Mouse (Mus musculus): Measurements from ENCODE around the gene Rin3.
"Not testable (repeated sequence)": the region's sequence is repeated elsewhere in the genome, so short reads cannot be mapped to it uniquely, and the experiment has no call there.

The Rin3 gene

DNA sequence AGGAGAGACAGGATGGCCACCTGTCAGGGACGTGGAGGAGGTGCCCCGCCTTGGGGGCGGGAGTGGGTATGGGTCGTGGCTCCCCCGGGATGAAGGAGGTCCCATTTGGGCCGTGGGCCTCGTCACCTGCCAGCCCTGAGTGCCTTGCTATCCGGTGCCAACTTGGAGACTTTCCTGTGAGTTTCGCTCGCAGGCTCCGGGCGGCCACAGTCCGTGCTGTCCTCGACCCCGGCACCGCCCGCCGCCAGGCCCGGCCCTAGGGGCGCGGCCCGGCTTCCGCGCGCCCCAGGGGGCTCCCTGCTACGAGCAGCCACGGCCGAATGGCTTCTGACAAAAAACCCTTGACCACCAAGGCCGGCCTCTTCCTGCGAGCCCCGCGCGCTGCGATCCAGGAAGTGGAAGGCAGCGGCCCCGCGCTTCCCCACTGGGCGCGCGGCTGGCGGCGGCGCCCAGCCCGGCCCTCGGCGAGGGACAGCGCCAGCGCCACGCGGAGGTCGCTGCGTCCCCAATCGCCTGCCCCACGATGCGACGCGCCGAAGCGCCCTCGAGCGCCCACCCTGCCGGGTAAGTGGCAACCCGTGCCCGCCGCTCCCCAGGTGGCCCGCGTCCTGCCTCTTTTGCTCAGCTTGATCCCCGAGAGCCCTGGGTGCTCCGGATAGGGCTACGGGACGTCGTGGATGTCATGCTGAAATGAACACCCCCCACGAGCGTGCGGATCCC is at the start of gene Rin3:
TSS of gene Rin3 (plus strand) at position 286 of the 720 bp plus-strand sequence.
- no peak for DNase-seq

DNA sequence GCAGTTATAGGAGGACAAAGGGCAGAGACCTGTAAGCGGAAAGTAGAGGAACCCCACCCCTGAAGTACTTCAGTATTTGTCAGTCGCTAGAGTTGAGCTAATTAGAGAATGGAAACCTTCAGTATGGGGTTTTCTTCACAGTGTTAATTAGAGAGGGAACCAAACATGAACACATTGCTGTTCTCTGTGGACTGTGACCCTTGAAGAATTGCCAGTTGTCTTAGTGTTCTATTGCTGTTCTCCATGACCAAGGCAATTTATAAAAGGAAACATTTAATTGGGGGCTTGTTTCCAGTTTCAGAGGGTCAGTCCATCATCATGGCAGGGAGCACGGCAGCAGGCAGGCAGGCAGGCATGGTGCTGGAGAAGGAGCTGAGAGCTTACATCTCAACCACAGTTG is 47.3 kb upstream of the Rin3 start:
- DNase-seq, result no peak

DNA sequence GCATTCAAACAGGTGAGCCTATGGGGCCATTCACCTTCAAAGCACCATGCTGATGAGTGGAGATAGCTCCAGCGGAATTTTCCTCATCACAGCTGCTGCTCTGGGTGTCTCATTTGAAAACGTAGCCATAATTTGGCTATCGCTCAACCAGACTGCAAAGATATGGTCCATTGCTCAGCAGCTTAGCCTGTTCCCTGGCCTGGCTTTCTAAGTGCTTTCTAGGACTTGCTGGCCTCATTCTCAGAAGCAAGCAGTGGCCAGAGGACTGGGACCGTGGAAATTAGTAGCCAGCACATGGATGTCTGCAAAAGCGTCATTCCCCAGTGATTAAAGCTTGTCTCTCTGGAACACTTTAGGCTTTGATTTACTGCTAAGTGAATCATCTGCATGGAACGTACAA is 46.5 kb upstream of the Rin3 start:
- DNase-seq, result no peak

- DNase-seq, result no peak
These were observed 40.6 kb upstream of the Rin3 start for GRCm38 (mm10) chr12:102242076-102242722.

DNA sequence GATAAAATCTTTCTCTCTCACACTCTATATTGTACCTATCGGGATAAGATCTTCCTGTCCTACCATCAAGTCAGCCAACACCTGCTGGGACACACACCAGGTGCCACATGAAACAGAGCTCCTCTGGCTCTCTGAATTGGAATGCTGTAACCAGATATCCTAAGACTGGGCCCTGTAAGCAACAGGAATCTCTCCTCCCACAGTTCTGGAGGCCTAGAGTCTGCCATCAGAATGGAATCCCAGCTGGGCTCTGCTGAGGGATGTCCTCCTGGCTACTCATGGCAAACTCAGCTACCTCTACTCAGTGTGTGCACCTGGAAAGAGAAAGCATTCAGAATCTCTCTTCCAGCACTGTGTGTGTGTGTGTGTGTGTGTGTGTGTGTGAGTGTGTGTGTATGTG is 38.9 kb upstream of the Rin3 start:
- DNase-seq, result no peak

- no peak for DNase-seq
These were observed 36.6 kb upstream of the Rin3 start for GRCm38 (mm10) chr12:102246226-102246625.

DNA sequence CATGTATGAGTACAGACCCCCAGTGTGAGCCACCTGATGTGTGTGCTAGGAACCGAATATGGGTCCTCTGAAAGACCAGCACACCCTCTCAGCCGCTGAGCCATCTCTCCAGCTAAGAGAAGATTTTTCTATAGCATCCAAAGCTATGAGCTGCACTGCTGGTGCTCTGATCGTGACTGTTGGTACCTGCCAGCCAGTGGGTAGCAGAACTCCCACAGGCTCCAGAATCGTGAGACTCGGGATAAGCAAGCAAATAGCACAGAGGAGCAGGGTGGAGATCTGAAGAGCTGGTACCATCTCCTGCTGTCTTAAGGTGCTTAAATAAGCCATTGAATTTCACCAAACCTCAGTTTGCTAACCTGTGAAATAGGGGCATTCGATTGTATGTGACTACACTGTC is 34.7 kb upstream of the Rin3 start:
- DNase-seq, result no peak

- DNase-seq, result no peak
These were observed 32.5 kb upstream of the Rin3 start for GRCm38 (mm10) chr12:102250316-102250715.

- no peak for DNase-seq
These were observed 31.8 kb upstream of the Rin3 start for GRCm38 (mm10) chr12:102251070-102251469.

GRCm38 (mm10) chr12:102251985-102252384 is 30.9 kb upstream of the Rin3 start:
- no peak for DNase-seq

GRCm38 (mm10) chr12:102252525-102252924 is 30.3 kb upstream of the Rin3 start:
- no peak for DNase-seq

GRCm38 (mm10) chr12:102255012-102255411 is 27.8 kb upstream of the Rin3 start:
- DNase-seq, result no peak

GRCm38 (mm10) chr12:102258522-102259112 is 24.2 kb upstream of the Rin3 start:
- DNase-seq, result no peak

DNA sequence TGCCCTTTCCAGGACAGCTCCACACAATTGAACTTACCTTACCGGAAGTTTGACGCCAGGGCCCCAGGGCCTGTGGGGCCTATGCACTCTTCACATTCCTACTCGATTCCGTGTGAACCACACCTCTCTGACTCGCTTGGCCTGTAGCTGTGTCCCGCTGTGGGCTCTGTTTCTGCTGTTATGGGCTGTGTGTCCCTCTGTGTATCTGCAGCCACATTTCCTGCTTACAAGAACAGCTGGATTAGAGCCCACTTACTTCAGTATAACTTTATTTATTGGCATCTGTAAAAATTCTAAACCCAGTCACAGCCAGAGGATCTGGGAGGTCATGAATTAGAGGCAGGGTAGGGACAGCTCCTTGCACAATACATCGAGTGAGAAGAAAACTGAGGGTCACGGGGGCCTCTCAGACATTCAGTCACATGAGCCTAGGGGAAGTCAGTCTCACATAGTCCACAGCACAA is 20.9 kb upstream of the Rin3 start:
- DNase-seq, result no peak

DNA sequence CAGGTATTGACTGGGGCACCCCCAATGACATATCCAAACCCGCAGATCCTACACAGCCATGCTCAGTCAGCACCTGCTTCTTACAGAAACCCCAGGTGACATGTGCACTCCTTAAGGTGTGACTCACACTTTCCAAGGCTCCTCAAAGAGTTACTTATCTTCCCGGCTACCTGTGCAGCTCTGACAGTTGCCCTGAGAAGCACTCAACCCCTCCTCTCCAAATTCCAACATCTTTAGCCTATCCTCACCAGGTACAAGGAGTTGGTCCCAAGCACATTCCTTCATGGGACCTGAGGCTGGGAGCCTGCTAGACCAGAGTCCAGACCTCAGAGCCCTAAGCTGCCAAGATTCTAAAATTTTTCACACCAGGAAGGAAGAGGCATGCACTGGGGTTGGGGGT is 20.0 kb upstream of the Rin3 start:
- no peak for DNase-seq

- DNase-seq, result no peak
These were observed 19.6 kb upstream of the Rin3 start for GRCm38 (mm10) chr12:102263249-102263648.

DNA sequence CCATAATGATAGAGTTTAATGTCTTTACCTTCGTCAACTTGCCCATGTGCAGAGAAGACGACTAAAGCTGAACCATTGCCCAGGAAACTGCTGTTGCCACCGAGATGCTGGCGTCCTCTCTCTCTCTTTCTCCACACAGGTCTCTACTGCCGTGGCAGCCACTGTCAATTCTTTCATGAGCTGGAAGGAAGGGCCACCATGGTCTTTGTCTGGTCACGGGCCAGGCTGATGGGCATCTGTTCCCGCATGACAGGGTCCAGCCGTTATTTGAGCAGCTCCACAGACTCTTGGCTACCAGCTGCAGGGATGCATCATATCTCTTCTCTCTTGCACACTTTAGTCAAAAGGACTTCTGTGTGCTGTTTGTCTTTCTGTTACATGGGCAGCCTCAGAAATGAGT is 16.4 kb upstream of the Rin3 start:
- DNase-seq, result no peak

- no peak for DNase-seq
These were observed 13.7 kb upstream of the Rin3 start for GRCm38 (mm10) chr12:102269144-102269543.

DNA sequence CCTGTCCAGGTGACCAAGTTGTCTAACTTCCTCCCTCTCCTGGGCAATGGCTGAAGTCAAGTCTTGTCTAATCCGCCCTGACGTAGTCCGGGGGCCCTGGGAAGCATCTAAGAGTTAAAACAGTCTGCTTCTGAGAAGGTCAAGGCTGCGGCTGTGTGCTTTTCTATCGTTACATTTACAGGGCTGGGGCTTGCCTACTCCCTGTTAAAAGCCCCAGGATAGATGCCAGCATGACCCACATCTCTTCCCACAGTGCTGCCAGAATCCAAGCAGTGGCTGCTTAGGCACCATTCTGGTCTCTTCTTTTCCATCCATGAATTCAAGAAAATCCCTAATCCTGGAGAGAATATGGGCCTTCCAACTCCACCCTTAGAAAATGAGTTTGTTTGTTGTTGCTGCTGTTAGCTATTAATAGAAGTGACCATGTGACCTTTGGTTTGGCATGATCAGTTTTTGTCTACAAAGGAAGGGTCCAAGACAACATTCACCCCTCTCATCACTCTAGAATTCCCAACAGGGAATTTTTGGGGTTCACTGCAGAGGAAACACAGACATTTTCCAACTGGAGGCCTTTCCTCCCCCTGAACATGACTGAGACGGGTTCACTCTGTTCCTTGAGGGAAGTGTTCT is 12.0 kb upstream of the Rin3 start:
- DNase-seq, result no peak

DNA sequence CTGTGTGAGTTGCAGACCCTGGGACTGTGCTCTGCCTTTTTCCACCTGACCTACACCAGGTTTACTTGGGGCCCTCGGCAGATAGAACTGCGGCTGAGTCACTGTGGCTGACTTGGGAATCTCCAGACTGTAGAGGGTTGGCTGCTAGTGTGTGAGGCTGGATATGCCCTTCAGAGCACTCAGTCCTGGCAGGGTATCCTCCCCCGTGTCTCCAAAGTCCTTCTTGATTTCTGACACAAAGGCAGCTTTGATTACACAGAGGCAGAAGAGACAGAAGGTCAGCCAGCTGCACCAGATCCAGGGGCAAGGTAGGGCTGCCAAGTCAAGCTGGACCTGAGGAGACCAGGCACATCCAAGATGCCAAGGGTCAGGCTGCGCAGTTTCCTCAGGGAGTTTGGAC is 11.4 kb upstream of the Rin3 start:
- no peak for DNase-seq

- DNase-seq, result no peak
These were observed 6.9 kb upstream of the Rin3 start for GRCm38 (mm10) chr12:102275833-102276443.

DNA sequence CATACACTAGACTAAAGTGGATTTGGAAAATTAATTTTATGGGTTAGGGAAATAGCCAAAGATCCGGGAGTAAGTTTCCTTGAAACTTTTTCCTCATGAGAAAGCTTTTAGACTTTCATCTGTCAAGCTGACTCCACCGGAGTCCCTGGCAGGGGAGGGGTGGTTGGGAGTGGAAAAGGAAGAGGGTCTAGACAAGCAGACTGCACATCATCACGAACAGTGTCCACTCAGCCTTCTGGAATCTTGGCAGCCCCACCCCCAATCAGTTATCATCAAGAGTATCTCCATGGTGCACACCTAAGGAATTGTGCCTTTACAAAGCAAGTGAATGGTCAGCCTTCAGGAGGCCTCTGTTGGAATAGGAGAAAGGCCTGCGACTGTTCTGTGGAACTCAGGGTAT is 2.6 kb upstream of the Rin3 start:
- not testable (repeated sequence) for DNase-seq

- DNase-seq, result no peak
These were observed 1.9 kb upstream of the Rin3 start for GRCm38 (mm10) chr12:102280867-102281503.

Measured in cerebellum, adult 9-10 months (tissue).